Mouse (Mus musculus) ES-E14 (cell line): ENCODE measurements around the gene Samd7.

Source experiments
- CHD2 ChIP-seq: IDR thresholded peaks from 2 replicates; pipeline ENCODE4 v1.6.1; 2014; ENCODE audit warnings: mild to moderate bottlenecking, low read depth, low read length, inconsistent platforms
- HCFC1 ChIP-seq: IDR thresholded peaks from 2 replicates; pipeline ENCODE4 v1.6.1; 2012; ENCODE audit warnings: low read length, inconsistent platforms, borderline replicate concordance; ENCODE audit not compliant: insufficient read depth
- ZNF384 ChIP-seq: IDR thresholded peaks from 2 replicates; pipeline ENCODE4 v1.6.1; 2012; ENCODE audit warnings: low read depth, low read length, inconsistent platforms

DNA sequence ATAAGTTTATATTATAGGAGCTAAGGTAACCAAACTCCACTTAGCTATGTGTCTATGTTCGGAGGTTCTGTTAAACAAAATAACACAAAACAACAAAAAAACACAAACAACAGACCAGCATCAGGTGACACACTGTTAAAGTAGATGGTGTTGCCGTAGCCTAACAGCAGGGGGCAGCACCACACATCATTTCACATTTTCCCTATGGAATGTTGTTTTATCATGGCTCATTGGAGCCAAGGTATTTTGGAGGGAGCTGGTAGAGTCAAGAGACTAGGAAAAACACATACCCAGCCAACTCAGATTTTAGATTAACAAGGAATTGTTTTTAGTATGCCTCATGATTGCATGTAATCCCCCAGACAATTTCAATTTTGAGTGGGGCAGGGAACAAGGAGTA, 49.7 kb upstream of the Samd7 start:
- no peak for TF ChIP-seq HCFC1
- no peak for TF ChIP-seq ZNF384
- TF ChIP-seq CHD2: no peak
